Mouse (Mus musculus): ENCODE data around the gene Hivep1.

Hivep1 gene

DNA sequence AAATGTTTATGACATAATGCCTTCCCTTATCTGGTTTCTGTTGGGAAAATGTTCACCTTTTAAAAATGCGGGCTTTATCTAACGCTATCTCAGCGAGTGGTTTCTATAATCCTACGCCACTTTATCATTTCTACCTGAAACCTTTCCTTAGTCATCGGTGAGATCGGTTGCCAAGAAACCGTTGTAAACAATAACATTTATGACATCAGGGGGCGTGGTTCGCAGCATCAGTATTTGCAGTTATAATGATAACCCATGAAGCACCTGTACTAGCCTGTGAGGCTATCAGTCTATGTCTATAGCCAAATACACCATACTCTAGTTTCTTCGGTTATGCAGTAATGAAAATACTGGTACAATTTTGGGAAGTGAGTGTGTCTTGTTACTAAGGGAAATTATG, 177.0 kb downstream of the Hivep1 start:
- no peak for DNase-seq (ENCODE audit: low spot score in 2 of 2)

DNA sequence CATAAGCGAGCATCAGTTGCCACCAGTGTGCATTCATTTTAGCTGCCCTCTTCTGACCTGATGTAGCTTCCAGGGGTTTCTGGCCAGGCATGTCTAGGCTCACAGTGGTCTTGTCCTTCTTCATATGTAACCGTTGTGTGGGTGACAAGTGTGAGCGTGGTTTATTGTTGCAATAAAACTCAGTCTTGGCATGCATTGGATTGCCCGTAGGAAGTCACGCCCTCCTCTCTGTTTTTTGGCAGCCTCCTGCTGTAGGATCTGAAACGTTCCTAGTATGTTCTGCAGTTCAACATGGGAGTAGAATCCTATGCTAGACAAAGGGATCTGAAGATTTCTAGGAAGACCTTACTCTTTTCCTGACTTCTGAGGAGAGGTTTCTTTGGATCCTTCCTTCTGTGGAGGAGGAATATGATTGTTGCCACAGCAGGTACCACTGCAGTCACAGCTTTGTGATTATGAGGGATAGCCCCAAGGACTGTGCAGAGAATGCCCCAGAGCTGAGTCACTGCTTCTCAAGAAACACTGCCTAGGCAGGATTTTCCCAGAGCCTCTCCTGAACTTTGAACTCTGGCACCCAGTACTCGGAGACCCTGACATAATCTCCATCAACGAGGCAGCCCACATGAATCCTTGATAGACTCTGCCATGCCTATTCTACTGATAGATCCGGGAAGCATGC, 182.1 kb downstream of the Hivep1 start:
- DNase-seq (ENCODE audit: low spot score in 2 of 2), result no peak

- no peak for DNase-seq (ENCODE audit: low spot score in 2 of 2)
Measured at GRCm38 (mm10) chr13:42238520-42238919, 186.7 kb downstream of the Hivep1 start.

DNA sequence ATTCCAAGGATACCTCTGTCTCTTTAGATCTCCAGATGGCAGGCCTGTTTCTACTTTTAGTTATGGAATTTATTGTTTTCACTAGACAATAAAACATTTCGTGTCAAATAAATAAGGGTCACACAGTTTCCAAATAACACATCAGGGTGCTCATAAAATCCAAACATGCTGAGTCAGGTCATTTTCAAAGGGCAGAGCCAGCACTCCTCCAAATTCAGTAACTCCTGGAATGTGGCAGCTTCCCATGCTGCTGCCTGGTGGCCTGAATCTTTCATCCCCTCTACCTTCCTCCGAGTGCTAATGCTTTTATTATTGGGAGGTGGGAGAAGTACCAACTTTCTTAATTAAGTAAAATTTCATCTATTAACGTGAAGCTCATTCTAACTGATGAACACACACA, 190.3 kb downstream of the Hivep1 start:
- DNase-seq (ENCODE audit: low spot score in 2 of 2), result no peak

Data from spleen, postnatal 4 days (tissue).